Mouse (Mus musculus): ENCODE measurements around the gene Arl8b. TPM values are rescaled to one million over a fixed set of nuclear protein-coding genes. Genes with fewer than 3 reads are reported as not detected.
"Not testable (repeated sequence)": the region's sequence is repeated elsewhere in the genome, so short reads cannot be mapped to it uniquely, and the experiment has no call there.

The Arl8b gene
- polyA plus RNA-seq, 1 experiment from 2014 or later: 94.1 TPM

- WGBS: 94% methylated on average over 1 of the region's 1 CpGs
- H3K9me3 ChIP-seq (replicated peaks; ENCODE audit: control insufficient read depth, low read length): peaks cover 3% of the 10 kb centered on the region; the same call in 1 of the 2 replicates
- no peak overlapping the region for H3K4me3 ChIP-seq (replicated peaks; ENCODE audit: low read length)
- H3K27ac ChIP-seq (ENCODE audit: low read length): no peak overlapping the region
- no peak overlapping the region for H3K9ac ChIP-seq (ENCODE audit: low read length)
- no peak for ATAC-seq (ENCODE audit: insufficient read depth, low FRiP score)
- no peak overlapping the region for H3K4me2 ChIP-seq (ENCODE audit: low read depth, low read length)
- H3K4me1 ChIP-seq (ENCODE audit: control insufficient read depth, insufficient read depth, low read length): no peaks in the 10 kb centered on the region
- no peaks in the 10 kb centered on the region for H3K27me3 ChIP-seq (ENCODE audit: control insufficient read depth, insufficient read depth, low read length)
- H3K36me3 ChIP-seq (ENCODE audit: control insufficient read depth, insufficient read depth, low read length): peaks cover 2% of the 10 kb centered on the region; the same call in 1 of the 2 replicates
These were observed 78.3 kb downstream of the Arl8b start for GRCm38 (mm10) chr6:108861226-108861625.

GRCm38 (mm10) chr6:108862548-108862947, 79.6 kb downstream of the Arl8b start:
- no peaks in the 10 kb centered on the region for H3K36me3 ChIP-seq (ENCODE audit: control insufficient read depth, insufficient read depth, low read length)
- H3K27ac ChIP-seq (ENCODE audit: low read length): no peak overlapping the region
- no peak overlapping the region for H3K9ac ChIP-seq (ENCODE audit: low read length)
- WGBS: 80% methylated on average over 2 of the region's 2 CpGs
- ATAC-seq (ENCODE audit: insufficient read depth, low FRiP score): peak; percentile 54; the same call in 1 of the 2 replicates
- H3K27me3 ChIP-seq (ENCODE audit: control insufficient read depth, insufficient read depth, low read length): no peaks in the 10 kb centered on the region
- H3K9me3 ChIP-seq (replicated peaks; ENCODE audit: control insufficient read depth, low read length): peaks cover 3% of the 10 kb centered on the region; the same call in 1 of the 2 replicates
- no peak overlapping the region for H3K4me2 ChIP-seq (ENCODE audit: low read depth, low read length)
- H3K4me1 ChIP-seq (ENCODE audit: control insufficient read depth, insufficient read depth, low read length): no peaks in the 10 kb centered on the region
- H3K4me3 ChIP-seq (replicated peaks; ENCODE audit: low read length): no peak overlapping the region

- H3K4me3 ChIP-seq (replicated peaks; ENCODE audit: low read length): no peak overlapping the region
- no peak overlapping the region for H3K9ac ChIP-seq (ENCODE audit: low read length)
- whole genome bisulfite sequencing: 62% methylated on average over 5 of the region's 5 CpGs
- no peak overlapping the region for H3K27ac ChIP-seq (ENCODE audit: low read length)
- ATAC-seq (ENCODE audit: insufficient read depth, low FRiP score): peak; percentile 31; the same call in 1 of the 2 replicates
- H3K27me3 ChIP-seq (ENCODE audit: control insufficient read depth, insufficient read depth, low read length): no peaks in the 10 kb centered on the region
- no peak overlapping the region for H3K4me2 ChIP-seq (ENCODE audit: low read depth, low read length)
- no peaks in the 10 kb centered on the region for H3K4me1 ChIP-seq (ENCODE audit: control insufficient read depth, insufficient read depth, low read length)
- peaks cover 3% of the 10 kb centered on the region; the same call in 1 of the 2 replicates for H3K9me3 ChIP-seq (replicated peaks; ENCODE audit: control insufficient read depth, low read length)
- no peaks in the 10 kb centered on the region for H3K36me3 ChIP-seq (ENCODE audit: control insufficient read depth, insufficient read depth, low read length)
These were observed 83.4 kb downstream of the Arl8b start for GRCm38 (mm10) chr6:108866317-108866716.

GRCm38 (mm10) chr6:108869031-108869430, 86.1 kb downstream of the Arl8b start:
- H3K9ac ChIP-seq (ENCODE audit: low read length); H3K4me3 ChIP-seq (replicated peaks; ENCODE audit: low read length); H3K27me3 ChIP-seq (ENCODE audit: control insufficient read depth, insufficient read depth, low read length); H3K27ac ChIP-seq (ENCODE audit: low read length); H3K36me3 ChIP-seq (ENCODE audit: control insufficient read depth, insufficient read depth, low read length); ATAC-seq (ENCODE audit: insufficient read depth, low FRiP score); H3K4me2 ChIP-seq (ENCODE audit: low read depth, low read length); H3K4me1 ChIP-seq (ENCODE audit: control insufficient read depth, insufficient read depth, low read length); H3K9me3 ChIP-seq (replicated peaks; ENCODE audit: control insufficient read depth, low read length): not testable (repeated sequence)
- WGBS: 42% methylated on average over 2 of the region's 2 CpGs

- ATAC-seq (ENCODE audit: insufficient read depth, low FRiP score): no peak
- H3K36me3 ChIP-seq (ENCODE audit: control insufficient read depth, insufficient read depth, low read length): no peaks in the 10 kb centered on the region
- H3K9ac ChIP-seq (ENCODE audit: low read length): no peak overlapping the region
- no peaks in the 10 kb centered on the region for H3K27me3 ChIP-seq (ENCODE audit: control insufficient read depth, insufficient read depth, low read length)
- no peak overlapping the region for H3K4me3 ChIP-seq (replicated peaks; ENCODE audit: low read length)
- 77% methylated on average over 2 of the region's 2 CpGs for WGBS
- H3K4me1 ChIP-seq (ENCODE audit: control insufficient read depth, insufficient read depth, low read length): no peaks in the 10 kb centered on the region
- no peak overlapping the region for H3K27ac ChIP-seq (ENCODE audit: low read length)
- no peak overlapping the region for H3K4me2 ChIP-seq (ENCODE audit: low read depth, low read length)
- H3K9me3 ChIP-seq (replicated peaks; ENCODE audit: control insufficient read depth, low read length): no peaks in the 10 kb centered on the region
These were observed 87.5 kb downstream of the Arl8b start for GRCm38 (mm10) chr6:108870421-108870820.

GRCm38 (mm10) chr6:108871251-108871650, 88.4 kb downstream of the Arl8b start:
- Histone ChIP-seq H3K4me3 (replicated peaks; ENCODE audit: low read length) (no peak overlapping the region), H3K27me3 (ENCODE audit: control insufficient read depth, insufficient read depth, low read length) (no peaks in the 10 kb centered on the region), H3K4me1 (ENCODE audit: control insufficient read depth, insufficient read depth, low read length) (no peaks in the 10 kb centered on the region), H3K36me3 (ENCODE audit: control insufficient read depth, insufficient read depth, low read length) (no peaks in the 10 kb centered on the region), H3K9me3 (replicated peaks; ENCODE audit: control insufficient read depth, low read length) (no peaks in the 10 kb centered on the region), H3K4me2 (ENCODE audit: low read depth, low read length) (no peak overlapping the region), H3K9ac (ENCODE audit: low read length) (no peak overlapping the region), H3K27ac (ENCODE audit: low read length) (no peak overlapping the region)
- 91% methylated on average over 4 of the region's 4 CpGs for WGBS
- ATAC-seq (ENCODE audit: insufficient read depth, low FRiP score): no peak

Other genes starting within 250 kb of the Arl8b start
- 39.6 and 47.5 TPM in 2 replicates for gene Bhlhe40, start 122.5 kb upstream of the Arl8b start, polyA plus RNA-seq (2015; fragmentation: Nextera tagmentation; extraction: Ambion mirVana)
- gene Edem1, start 45.5 kb downstream of the Arl8b start, polyA plus RNA-seq (2015; fragmentation: Nextera tagmentation; extraction: Ambion mirVana): 34.2 and 49.0 TPM in 2 replicates

Data from stomach, embryonic 16.5 days (tissue).